Mouse (Mus musculus): Measurements from ENCODE around the gene Fbxo3.
"Not testable (repeated sequence)": the region's sequence is repeated elsewhere in the genome, so short reads cannot be mapped to it uniquely, and the experiment has no call there.

The Fbxo3 gene

DNA sequence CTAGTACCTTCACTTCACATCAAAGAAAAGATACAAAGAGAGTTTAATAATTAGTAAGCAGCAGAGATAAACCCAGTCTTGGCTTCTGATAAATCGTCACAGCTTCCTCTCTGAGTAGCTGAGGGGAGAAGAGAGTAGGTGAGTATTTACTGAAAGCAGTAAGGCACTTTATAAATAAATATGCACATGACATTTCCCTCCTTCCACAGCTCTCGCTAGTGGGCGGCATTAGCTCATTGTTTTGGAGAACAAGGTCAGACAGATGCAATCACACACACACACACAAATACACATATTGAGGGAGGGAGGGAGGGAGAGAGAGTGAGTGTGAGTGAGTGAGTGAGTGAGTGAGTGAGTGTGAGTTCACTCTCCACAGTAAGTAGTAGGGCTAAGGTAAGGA is 8.8 kb downstream of the Fbxo3 start:
- DNase-seq (ENCODE audit: low spot score in 2 of 2) = no peak

DNA sequence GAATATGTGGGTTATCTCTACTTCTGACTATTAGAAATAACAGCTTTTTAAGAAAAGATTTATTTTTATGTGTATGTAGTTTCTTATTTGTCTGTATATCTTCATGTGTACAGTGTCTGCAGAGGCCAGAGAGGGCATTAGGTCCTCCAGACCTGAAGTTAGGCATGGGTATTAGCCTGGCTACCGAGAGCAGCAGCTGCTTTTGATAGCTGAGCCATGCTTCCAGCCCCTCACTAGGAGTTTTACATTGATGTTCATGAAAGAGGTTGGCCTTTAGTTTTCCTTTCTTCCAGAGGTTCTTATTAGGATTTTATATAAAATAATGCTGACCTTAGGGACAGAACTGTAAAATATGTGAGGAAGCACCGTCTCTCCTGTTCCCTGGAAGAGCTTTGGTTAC is 10.7 kb downstream of the Fbxo3 start:
- no peak for DNase-seq (ENCODE audit: low spot score in 2 of 2)

DNA sequence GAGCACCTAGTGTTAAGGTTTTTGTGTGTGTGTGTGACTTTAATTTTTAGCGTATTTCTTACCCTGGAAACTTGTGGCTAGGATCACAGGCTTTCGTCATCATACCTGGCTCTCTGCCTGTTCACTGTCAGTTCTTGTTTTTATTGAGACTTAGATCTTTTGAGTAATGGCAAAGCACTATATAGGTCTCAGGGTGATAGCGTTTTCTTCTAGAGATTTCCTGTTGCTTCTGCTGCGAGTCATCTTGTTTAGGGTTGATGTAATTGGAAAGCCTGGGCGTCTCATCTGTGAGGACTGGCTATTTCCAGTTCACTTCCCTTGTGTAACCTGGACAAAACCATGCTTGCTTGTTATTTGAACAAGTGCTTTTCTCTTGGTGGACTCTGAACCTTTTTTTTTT is 14.1 kb downstream of the Fbxo3 start:
- DNase-seq (ENCODE audit: low spot score in 2 of 2) = no peak

DNA sequence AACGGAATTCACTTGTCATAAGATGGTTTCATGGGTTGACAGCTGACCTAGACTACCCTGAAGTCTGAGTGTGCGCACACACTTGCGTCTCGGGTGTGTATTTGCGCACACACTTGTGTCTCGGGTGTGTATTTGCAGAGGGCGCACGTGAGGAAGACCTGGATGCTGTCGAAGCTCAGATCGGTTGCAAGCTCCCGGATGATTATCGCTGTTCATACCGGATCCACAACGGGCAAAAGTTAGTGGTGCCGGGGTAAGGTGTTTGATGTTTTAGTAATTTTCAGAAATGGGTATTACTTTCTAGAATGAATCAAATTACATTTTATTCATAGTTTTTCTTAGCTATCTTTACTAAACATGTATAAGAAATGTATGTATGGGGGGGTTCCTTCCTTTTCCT is 15.2 kb downstream of the Fbxo3 start:
- DNase-seq (ENCODE audit: low spot score in 2 of 2) = no peak

DNA sequence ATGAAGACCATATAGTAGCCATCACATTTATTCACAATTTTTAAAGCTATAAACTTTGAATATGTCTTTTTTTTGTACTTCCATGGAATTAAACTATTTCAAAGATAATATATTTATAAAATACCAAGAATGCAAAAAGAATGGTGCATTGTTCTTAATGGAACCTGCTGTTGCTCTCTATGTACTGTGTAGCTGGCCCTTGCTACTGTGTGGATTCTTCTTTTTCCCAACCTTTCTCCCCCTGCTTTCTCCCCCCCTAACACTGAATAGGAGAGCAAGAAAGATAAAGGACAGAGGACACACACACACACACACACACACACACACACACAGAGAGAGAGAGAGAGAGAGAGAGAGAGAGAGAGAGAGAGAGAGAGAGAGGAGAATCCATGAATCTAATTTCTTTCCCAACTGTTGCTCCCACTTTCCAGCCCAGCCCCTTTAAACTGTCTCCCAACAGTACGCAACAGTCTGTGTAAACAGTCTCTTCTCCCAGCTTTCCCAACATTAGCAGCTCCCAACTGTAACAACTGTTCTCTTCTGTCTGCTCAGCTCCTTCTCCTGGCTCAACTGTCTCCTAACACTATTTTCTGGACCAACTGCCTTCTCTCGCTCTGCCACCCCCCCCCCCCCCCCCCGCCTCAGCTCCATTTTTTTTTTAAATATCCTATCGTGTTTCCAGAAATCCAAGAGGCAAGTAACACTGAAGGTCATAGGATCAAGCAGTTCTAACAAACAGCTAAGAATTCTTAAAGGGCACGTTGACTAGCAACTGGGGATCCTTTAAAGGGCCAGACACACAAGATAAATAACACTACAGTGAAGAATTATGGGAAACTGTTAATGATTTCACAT is 16.3 kb downstream of the Fbxo3 start:
- DNase-seq (ENCODE audit: low spot score in 2 of 2) = no peak

DNA sequence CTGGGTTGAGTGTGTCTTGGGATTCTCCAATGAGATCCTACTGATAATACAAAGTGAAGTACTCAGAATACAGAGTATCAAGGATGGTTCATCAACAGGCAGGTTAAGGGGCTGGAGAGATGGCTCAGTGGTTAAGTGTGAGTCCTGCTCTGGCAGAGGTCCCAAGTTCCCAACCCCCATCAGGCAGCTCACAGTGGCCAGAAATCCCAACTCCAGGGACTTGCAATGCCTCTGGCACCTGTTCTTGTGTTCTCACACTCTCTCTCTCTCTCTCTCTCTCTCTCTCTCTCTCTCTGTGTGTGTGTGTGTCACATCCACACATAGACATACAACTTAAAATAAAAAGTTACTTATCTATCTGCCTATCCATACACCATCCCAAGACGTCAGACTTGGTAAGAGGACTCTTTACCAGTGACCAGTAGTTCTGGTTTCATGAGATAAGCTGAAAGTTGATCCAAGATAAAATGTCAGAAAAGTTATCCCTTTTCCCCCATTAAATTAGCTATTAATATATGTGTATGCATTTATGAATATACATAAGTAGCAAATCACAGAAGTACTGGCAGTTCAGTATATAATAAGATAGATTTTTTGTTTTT is 17.1 kb downstream of the Fbxo3 start:
- no peak for DNase-seq (ENCODE audit: low spot score in 2 of 2)

DNA sequence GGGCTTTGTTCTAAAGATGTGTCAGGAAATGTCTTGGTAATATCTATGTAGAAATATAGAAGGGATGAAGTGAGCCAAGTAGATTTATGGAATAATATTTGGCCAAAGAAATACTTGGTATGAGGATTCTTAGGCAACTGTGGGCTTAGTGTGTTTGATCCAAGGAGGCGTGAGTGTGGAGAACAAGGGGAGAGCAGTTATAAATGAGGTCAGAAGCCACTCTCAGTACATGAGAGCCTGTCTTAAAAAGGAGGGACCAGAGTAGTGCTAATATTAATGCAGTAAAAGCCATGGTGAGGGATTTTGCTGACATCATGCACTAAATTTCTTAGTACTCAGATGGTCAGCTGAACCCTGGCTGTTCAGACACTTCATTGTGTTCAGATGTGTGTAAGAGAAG is 30.9 kb downstream of the Fbxo3 start:
- DNase-seq (ENCODE audit: low spot score in 2 of 2) = no peak

DNA sequence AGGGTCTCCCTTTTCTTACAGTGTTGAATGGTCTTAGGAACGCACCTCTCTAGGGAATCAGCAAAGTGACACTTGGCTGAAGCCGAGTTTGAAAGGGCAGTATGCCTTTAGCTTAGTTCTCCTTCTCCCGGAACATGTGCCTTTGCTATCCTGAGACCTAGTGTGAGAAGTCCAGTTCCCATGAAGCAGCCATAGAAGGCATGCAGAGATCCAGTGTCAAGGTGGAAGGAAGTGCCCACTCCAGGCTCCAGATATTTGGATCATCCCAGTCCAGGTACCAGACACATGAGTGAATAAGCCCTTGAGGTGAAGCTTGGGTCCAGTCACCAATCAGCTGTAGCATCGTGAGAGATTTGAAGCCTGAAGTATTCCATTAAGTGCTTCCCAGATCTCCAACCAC is 31.4 kb downstream of the Fbxo3 start:
- DNase-seq (ENCODE audit: low spot score in 2 of 2) = no peak

DNA sequence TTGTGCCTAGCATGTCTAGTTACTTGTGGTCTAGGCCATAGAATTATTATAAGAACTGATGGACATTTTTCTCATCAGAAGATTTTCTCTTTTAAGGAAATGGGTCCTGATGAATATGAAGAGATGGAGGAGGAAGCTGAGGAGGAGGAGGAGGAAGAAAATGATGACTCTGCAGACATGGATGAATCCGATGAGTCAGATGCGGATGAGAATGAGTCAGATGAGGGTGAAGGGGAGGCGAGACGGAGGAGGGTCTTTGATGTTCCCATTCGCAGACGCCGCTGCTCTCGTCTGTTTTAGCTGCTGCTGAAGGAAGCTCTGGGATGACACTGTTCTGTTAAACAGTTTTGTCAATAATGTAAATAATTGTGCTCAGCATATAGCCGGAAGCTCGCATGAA is 32.3 kb downstream of the Fbxo3 start:
- peak in 1 of 2 experiments; percentile 33 for DNase-seq (ENCODE audit: low spot score in 2 of 2)

DNA sequence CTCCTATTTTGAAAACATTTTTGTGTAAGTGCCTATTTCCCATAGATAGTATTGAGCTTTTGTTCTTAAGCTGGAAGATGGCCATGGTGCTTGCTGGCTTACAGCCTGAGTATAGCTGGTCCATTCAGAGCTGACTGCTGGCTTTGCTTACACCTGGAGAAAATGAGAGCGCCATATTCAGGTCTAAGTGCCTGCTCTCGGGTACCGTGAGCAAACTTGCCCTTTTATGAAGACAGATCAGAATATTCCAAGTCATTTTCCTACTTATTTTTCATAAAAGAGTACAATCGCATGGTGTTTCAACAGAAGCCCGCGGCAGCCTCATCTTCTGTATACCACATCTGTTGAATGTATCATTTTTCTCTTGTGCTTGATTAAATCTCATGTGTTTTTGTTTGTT is 33.5 kb downstream of the Fbxo3 start:
- no peak for DNase-seq (ENCODE audit: low spot score in 2 of 2)

DNA sequence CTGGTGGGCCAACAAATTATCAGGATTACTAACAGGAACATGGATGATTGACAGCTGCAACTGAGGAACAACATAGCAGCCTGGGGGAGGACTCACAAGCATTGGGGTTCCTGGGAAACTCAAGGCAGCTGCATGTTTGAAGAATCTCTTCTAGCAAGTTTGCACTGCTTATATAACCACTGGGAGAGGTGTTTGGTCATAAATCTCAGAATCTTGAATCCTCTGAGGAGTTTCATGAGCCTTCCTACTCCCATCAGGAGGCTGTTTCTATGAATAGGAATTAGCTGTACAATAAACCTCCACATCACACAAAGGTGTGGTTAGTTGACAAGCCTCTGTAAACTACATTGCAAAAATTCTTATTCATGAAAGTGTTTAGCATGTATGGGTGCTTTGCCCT is 35.1 kb downstream of the Fbxo3 start:
- DNase-seq (ENCODE audit: low spot score in 2 of 2) = no peak

DNA sequence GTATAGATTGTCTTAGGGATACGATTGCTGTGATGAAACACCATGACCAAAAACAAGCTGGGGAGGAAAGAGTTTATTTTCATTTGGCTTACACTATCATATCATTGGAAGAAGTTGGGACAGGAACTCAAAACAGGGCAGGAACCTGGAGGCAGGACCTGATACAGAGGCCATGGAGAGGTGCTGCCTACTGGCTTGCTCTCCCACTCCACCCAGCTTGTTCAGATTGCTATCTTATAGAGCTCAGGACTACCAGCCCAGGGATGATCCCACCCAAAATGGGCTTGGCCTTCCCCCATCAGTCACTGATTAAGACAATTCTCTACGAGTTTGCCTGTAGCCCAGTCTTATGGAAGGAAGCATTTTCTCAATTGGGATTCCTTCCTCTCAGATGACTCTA is 36.6 kb downstream of the Fbxo3 start:
- DNase-seq (ENCODE audit: low spot score in 2 of 2) = no peak

DNA sequence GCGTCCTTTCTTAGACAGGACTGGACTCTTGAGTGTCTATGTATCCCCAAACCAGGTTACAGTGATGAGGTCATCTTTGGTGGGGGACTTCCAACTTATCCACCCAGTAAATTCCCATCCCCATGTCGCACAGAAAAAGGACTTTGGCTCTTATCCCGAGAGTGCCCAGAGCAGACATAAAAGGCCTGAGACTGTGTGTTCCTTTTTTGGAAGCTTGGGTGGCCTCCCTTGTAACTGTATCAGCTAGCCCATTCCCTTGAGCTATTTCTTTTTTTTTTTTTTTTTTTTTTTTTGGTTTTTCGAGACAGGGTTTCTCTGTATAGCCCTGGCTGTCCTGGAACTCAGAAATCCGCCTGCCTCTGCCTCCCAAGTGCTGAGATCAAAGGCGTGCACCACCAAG is 38.0 kb downstream of the Fbxo3 start, which contains the start of gene Gm10912:
TSS of gene Gm10912 (plus strand) at position 301 of the 400 bp plus-strand sequence.
- DNase-seq (ENCODE audit: low spot score in 2 of 2) = not testable (repeated sequence)

DNA sequence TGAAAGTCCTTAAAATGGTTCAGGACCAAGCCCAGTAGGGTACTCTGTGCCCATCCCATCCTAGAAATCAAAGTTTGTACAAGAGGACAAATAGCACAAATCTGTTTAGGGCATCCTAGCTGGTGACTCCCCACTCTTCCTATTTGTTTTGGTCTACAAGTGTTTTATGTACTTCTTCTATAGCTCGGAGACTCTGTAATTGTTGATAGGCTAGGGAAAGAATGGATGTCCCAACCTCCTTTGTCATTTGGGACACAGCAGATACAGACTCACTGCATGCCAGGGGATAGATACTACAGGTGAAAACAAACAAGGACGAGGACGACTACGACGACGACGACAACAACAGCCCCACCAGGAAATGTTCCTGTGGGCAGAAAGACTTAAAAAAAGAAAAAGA is 40.9 kb downstream of the Fbxo3 start, which contains the start of gene Gm10799:
TSS of gene Gm10799 (minus strand) at position 101 of the 400 bp plus-strand sequence.
- DNase-seq (ENCODE audit: low spot score in 2 of 2) = not testable (repeated sequence)

DNA sequence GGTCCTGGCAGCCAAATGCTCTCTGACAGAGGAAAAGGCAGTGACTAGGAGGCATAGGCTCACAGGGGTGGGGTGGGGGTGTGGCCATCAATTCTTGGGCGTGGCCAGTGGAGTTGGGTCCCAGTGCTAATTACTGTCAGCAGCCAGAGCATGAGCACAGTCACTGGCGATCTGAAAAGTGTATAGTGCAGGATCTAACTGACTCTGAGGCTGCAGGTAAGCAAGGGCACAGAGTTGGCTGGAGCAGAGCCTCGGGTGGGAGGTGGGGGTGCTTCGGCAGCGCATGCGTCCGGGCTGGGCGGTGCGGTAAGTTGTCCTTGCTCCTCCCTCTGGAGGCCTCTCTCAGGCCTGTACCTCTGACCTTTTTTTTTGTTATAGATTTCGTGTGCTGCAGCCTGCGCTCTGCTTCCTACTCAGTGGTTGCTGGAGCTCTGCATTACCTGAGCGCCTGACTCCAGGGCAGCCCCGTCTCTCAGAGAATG is 42.2 kb downstream of the Fbxo3 start, which contains the start of gene Cd59b:
TSS of gene Cd59b (plus strand) at position 146 of the 482 bp plus-strand sequence.
- DNase-seq (ENCODE audit: low spot score in 2 of 2) = no peak

DNA sequence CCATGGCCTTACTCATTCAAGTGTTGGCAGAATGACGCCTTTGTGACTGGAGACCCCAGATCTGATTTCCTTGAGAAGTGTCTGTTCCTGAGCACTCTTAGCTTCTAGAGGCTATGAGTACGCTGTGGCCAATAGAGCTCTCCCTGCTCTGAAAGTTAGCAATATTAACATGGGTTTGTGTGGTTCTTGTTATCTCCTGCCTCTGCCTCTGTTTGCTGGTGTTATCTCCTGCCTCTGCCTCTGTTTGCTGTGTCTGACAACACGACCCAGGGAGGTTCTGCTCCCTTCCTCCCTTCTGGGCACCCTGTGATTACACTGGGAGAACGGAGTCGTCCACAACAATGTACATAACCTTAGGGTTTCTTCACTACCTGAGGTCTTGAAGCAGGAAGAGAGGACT is 50.8 kb downstream of the Fbxo3 start:
- DNase-seq (ENCODE audit: low spot score in 2 of 2) = not testable (repeated sequence)

DNA sequence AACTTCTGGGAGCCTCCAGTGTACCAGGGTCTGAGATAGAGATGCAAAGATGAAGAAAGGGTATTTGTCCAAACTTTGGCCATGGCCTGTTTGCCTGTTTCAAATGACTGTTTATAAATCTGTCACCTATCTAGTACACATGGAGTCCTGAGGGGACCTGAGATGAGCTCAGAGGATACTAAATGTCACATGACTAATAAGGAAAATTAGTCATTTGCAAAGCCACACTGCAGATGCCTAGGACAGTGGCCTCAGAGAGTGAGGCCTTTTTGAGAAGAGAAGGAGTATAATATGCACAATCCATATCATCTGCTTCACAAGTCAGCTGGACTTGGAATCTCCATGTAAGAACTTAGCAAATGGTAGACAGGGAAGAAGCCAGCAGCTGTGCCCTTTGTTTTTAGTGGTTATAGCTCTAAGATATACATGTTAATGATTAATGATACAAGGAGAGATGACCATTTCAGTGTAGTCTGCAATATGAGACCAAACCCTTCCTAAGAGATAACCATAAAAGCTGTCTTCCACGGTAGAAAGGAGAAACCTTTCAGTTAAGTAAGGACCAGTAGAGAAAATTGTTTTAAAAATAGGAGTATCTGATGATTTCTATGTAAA is 54.0 kb downstream of the Fbxo3 start:
- not testable (repeated sequence) for DNase-seq (ENCODE audit: low spot score in 2 of 2)

DNA sequence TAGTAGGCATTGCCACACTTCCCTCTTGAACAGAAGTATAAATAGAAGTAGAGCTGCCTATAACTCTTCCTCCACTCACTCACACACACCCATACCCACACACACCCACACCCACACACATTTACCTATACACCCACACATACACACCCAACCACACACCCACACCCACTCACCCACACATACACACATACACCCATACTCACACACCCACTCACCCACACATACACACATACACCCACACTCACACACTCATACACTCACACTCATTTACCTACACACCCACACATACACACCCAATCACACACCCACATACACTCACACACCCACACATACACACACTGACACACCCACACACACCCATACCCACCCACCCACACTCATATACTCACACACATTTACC is 55.0 kb downstream of the Fbxo3 start:
- DNase-seq (ENCODE audit: low spot score in 2 of 2) = no peak

DNA sequence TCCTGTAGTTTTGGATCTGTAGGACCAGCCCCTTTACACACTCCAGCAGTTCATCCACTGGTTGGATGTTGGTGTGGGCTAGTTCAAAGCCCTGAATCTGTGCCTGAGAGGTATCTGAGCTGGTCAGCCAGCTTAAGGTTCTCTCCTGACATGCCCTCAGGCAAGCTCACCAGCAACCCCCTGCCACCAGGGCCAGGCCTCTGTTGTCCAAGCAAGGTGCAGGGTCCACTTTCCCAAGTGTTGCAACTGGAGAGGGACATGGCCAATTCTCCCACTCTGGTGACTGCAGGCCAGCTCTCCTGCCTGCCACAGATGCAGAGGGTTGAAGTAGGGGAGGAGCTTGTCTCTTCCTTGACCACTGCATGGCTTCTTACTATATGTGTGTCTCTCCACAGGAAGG is 56.5 kb downstream of the Fbxo3 start:
- not testable (repeated sequence) for DNase-seq (ENCODE audit: low spot score in 2 of 2)

DNA sequence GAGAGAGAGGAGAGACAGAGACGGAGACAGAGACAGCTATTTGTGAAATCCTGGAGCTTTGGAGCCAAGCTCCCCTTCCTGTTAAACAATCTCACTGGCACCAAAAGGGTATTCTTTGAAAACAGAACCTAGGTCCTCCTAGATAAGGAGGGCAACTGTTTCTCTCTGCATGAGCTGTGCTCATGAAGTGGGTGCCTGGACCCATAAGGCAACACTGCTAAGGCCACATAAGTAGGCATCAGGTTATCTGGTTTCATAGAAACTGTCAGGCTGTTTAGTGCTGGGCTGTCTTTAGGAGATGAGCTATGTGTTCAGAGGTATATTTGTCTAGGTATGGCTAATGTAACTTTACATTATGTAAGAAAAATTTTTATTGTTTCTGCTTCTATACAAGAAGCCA is 60.0 kb downstream of the Fbxo3 start:
- not testable (repeated sequence) for DNase-seq (ENCODE audit: low spot score in 2 of 2)

DNA sequence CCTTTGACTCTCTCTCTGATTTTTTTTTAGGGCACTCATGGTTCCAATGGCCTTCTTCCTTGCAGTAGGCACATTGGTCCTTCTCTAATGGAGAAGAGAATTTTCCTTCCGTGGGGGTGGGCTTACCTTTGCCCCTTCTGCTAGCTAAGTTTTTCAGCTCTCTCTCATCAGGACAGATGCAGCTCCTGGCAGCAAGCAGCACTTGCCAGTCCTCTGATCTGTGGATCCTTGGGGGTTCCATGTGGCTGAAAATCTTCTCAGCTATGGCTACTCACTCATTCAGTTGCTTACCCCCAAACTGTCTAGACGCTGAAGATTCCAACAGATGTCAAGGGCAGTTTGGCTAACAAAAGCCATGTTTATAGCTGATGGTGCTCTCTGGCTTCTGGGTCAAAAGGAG is 65.8 kb downstream of the Fbxo3 start:
- DNase-seq (ENCODE audit: low spot score in 2 of 2) = no peak

DNA sequence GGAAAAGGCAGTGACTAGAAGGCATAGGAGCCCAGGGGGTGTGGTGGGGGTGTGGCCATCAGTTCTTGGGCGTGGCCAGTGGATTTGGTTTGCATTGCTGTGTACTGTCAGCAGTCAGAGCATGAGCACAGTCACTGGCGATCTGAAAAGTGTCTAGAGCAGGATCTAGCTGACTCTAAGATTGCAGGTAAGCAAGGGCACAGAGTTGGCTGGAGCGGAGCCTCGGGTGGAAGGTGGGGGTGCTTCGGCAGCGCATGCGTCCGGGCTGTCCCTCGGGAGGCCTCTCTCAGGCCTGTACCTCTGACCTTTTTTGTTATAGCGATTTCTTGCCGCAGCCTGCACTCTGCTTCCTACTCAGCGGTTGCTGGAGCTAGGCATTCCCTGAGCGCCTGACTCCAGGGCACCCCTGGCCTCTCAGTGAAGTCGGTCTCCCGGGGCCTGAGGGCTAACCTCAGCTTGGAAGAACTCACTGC is 68.3 kb downstream of the Fbxo3 start, which contains the start of gene Cd59a:
TSS of gene Cd59a (plus strand) at position 61 of the 473 bp plus-strand sequence.
- DNase-seq (ENCODE audit: low spot score in 2 of 2) = peak in 1 of 2 experiments; percentile 51

Measured in left cerebral cortex, adult 9 months (tissue).